Mouse (Mus musculus) lung, embryonic 16.5 days (tissue): ENCODE results near the gene Tnpo1. TPM values are rescaled to one million over a fixed set of nuclear protein-coding genes. Genes with fewer than 3 reads are reported as not detected.

Experiments used
- ATAC-seq: fragments of 200-750 bp; cut with Nextera tagmentation; 2 replicates; pipeline ENCODE4 v1.8.0; 2017; ENCODE audit warnings: low read depth, mild to moderate bottlenecking, moderate library complexity
- H3K27ac ChIP-seq: fragments of 300-500 bp; sonication (generic); 2 replicates; pipeline ENCODE4 v1.5.1; 2014; ENCODE audit warnings: mild to moderate bottlenecking, control low read depth, low read length
- H3K27me3 ChIP-seq: fragments of 300-500 bp; sonication (generic); 2 replicates; pipeline ENCODE4 v1.6.1; 2014; ENCODE audit warnings: low read depth, low read length, mixed read lengths; ENCODE audit not compliant: control insufficient read depth, insufficient read depth
- H3K36me3 ChIP-seq: fragments of 300-500 bp; sonication (generic); 2 replicates; pipeline ENCODE4 v1.6.1; 2014; ENCODE audit warnings: low read length; ENCODE audit not compliant: control insufficient read depth, insufficient read depth
- H3K4me1 ChIP-seq: fragments of 300-500 bp; sonication (generic); replicated peaks from 2 replicates; pipeline ENCODE4 v1.6.1; 2014; ENCODE audit warnings: low read length, mixed read lengths; ENCODE audit not compliant: control insufficient read depth, insufficient read depth
- H3K4me2 ChIP-seq: fragments of 300-500 bp; sonication (generic); 2 replicates; pipeline ENCODE4 v1.6.1; 2014; ENCODE audit warnings: low read depth, low read length, control low read depth
- H3K4me3 ChIP-seq: fragments of 300-500 bp; sonication (generic); 2 replicates; pipeline ENCODE4 v1.5.1; 2014; ENCODE audit warnings: mild to moderate bottlenecking, low read length, control low read depth
- H3K9ac ChIP-seq: fragments of 300-500 bp; sonication (generic); 2 replicates; pipeline ENCODE4 v1.6.1; 2014; ENCODE audit warnings: low read length, control low read depth
- H3K9me3 ChIP-seq: fragments of 300-500 bp; sonication (generic); 2 replicates; pipeline ENCODE4 v1.6.1; 2016; ENCODE audit warnings: low read length; ENCODE audit not compliant: control insufficient read depth
- WGBS: fragments of 180-500 bp; shearing (Covaris S2); extraction: QIAGEN DNeasy Blood & Tissue Kit; methylation state at CpG from one replicate; pipeline ENCODE4 v1.1.7; 2014; 5-methylcytosine and 5-hydroxymethylcytosine counted together
- polyA plus RNA-seq: library from polyadenylated mRNA; unstranded; fragments of >200 nt; fragmentation: Nextera tagmentation; extraction: Ambion mirVana; gene quantifications from 2 replicates; pipeline ENCODE4 v1.2.1, GENCODE M21; 2015

Tnpo1 gene
- polyA plus RNA-seq, 1 experiment from 2014 or later: 51.0 TPM

DNA sequence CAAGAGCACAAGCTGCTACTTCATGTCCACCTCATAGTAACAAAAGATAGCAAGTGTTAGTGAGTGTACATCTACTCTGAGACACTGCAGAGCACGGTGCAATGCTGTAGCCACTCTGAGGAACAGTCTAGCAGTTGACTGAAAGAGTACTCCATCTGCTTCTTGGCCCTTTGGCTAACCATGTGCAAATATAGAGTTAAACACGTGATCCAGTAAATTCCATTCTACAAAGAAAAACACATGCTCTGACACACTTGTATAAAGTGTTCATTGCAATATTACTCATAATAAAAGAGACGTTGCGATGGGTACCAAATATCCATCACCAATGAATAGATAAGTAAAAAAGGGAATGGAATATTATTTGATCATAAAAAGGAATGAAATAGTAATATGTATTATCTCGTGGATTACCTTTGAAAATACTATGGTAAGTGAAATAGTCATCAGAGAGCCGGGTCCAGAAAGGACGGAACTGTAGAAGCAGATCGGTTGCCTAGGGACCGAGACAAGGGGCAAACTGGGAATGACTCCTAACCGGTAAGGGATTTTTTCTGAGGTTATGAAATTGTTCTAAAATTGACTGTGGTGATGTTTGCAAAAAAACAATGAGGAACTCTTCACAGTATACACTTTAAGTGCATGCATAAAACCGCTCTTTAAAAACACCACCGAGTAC is 112.4 kb downstream of the Tnpo1 start:
- Histone ChIP-seq H3K4me2 (peak overlapping the region; percentile 66), H3K9ac (peak overlapping the region; percentile 98), H3K9me3 (no peaks in the 10 kb centered on the region), H3K27me3 (no peaks in the 10 kb centered on the region), H3K36me3 (no peaks in the 10 kb centered on the region), H3K4me1 (peaks cover 22% of the 10 kb centered on the region), H3K27ac (peak overlapping the region; percentile 99), H3K4me3 (peak overlapping the region; percentile 93)
- no peak for ATAC-seq
- WGBS: 13% methylated on average over 12 of the region's 12 CpGs

DNA sequence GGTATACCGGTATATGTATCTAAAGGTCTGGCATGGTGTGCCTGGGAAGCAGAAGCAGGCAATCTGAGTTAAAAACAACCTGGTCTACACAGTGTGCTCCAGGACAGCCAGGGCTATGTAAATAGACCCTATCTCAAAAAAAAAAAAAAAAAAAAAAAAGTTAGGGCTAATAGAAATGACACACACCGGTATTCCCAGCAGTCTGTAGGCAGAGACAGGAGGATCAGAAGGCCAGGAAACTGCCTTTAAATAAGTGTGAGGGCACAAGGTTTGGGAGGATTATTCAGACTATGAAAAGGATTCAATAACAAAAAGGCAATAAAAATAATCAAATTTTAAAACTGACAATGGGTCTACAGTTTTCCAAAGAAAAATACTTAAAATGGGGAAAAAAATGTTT is 113.0 kb downstream of the Tnpo1 start:
- Histone ChIP-seq H3K27ac (no peak overlapping the region), H3K27me3 (no peaks in the 10 kb centered on the region), H3K9me3 (no peaks in the 10 kb centered on the region), H3K4me1 (peaks cover 19% of the 10 kb centered on the region), H3K36me3 (no peaks in the 10 kb centered on the region), H3K4me3 (peak overlapping the region; percentile 93), H3K4me2 (peak overlapping the region; percentile 66), H3K9ac (no peak overlapping the region)
- ATAC-seq: no peak
- WGBS: 50% methylated on average over 2 of the region's 2 CpGs

DNA sequence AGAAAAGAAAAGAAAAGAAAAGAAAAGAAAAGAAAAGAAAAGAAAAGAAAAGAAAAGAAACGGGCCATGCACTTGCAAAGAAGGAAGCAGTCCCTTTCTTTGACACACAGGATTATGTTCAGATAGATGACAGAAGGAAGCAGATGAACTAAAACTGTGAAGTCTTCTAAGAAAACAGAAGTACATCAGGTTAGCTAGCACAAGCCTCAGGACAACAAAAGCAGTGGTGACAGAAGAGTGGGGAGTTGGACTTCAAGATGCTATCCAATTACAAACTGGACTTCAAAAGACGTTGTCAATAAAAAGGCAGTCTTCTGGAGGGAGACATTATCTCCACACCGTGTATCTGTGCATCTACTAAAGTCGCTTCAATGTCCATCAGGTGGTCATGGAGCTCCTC is 113.9 kb downstream of the Tnpo1 start:
- Histone ChIP-seq H3K4me2 (no peak overlapping the region), H3K4me1 (peaks cover 17% of the 10 kb centered on the region), H3K4me3 (0 out of 2 replicates have a peak overlapping the region, but pooled peaks have one; percentile 3), H3K27ac (peak overlapping the region; percentile 36; the same call in 1 of the 2 replicates), H3K27me3 (no peaks in the 10 kb centered on the region), H3K9me3 (no peaks in the 10 kb centered on the region), H3K36me3 (no peaks in the 10 kb centered on the region), H3K9ac (peak overlapping the region; percentile 41)
- 64% methylated on average over 4 of the region's 4 CpGs for WGBS
- no peak for ATAC-seq

DNA sequence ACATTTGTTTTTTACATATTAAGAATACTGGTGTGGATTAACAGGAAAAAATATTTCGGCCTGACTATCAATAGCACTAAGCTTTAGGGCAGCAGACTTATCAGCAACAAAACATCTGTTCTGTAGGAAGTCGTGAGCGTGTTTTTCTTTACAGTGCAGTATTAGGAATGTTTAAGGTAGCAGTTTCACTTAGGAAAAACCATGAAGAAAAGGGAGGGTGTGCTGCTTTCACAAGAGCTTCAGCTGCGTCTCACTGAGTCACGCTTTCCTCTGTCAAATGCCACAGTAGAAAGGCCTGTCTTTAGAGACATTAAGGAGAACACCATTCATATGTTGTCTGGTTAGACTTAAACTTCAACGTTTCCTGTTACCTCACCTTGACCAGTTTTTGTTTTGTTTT is 116.0 kb downstream of the Tnpo1 start:
- H3K4me1 ChIP-seq: peaks cover 11% of the 10 kb centered on the region
- H3K36me3 ChIP-seq: peaks cover under 1% of the 10 kb centered on the region; the same call in 1 of the 2 replicates
- no peaks in the 10 kb centered on the region for H3K27me3 ChIP-seq
- peak overlapping the region; percentile 49; the same call in 1 of the 2 replicates for H3K27ac ChIP-seq
- WGBS: 43% methylated on average over 6 of the region's 6 CpGs
- H3K4me2 ChIP-seq: peak overlapping the region; percentile 8; the same call in 1 of the 2 replicates
- H3K9ac ChIP-seq: no peak overlapping the region
- ATAC-seq: no peak
- no peak overlapping the region for H3K4me3 ChIP-seq
- H3K9me3 ChIP-seq: no peaks in the 10 kb centered on the region

DNA sequence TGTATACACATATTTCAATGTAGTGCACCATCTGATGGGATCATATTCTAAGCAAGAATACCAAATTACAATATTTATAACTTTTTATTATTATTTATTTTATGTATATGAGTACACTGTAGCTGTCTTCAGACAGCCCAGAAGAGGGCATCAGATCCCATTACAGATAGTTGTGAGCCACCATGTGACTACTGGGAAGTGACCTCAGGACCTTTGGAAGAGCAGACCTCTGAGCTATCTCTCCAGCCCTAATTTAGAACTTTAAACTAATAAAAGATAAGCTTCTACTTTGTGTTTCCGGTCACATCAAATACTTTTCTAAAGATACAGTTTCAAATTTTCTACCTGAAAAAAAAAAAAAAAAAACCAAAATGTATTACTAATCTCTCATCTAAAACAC is 117.1 kb downstream of the Tnpo1 start:
- no peak for ATAC-seq
- Histone ChIP-seq H3K27me3 (no peaks in the 10 kb centered on the region), H3K27ac (no peak overlapping the region), H3K9ac (no peak overlapping the region), H3K4me1 (peaks cover 11% of the 10 kb centered on the region), H3K4me2 (no peak overlapping the region), H3K36me3 (peaks cover 3% of the 10 kb centered on the region; the same call in 1 of the 2 replicates), H3K4me3 (no peak overlapping the region), H3K9me3 (no peaks in the 10 kb centered on the region)
- WGBS: 79% methylated on average over 1 of the region's 1 CpGs

DNA sequence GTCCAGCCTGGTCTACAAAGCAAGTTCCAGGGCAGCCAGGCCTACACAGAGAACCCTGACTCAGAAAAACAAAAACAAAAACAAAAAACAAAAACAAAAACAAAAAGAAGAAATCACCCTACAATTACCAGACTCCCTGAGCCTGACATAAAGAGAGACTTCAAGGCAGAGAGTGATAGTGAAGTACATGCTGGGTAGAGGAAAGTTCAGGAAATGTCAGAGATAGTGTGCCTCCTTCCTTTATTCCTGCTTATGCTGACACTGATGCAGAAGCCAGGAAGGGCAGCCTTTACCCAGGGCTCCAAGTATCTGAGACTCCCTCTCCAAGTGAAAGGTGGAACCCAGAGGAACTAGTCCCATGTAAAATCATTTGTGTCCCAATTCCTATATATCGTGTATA is 121.7 kb downstream of the Tnpo1 start:
- no peak for ATAC-seq
- Histone ChIP-seq H3K27ac (no peak overlapping the region), H3K4me3 (no peak overlapping the region), H3K36me3 (peaks cover 26% of the 10 kb centered on the region), H3K4me2 (no peak overlapping the region), H3K9ac (no peak overlapping the region), H3K4me1 (no peaks in the 10 kb centered on the region), H3K9me3 (no peaks in the 10 kb centered on the region; the same call in 1 of the 2 replicates), H3K27me3 (no peaks in the 10 kb centered on the region)
- 91% methylated on average over 1 of the region's 1 CpGs for WGBS

DNA sequence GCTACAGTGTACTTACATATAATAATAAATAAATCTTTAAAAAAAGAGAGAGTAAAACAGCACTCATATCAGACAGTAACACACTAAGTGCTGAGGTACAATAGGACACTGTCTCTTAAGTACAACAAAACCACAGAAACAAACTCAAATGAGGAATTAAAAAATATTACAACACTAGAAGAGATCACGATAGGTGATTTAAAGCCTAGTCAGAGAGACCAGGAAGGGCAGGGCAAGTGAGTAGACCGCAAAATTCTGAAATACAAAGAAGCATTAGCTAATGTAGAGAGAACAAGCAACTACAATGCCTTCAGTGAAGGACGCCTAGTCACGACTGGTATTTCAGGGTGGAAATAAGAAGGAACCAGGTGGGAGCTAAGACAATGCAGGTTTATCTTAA is 122.5 kb downstream of the Tnpo1 start:
- Histone ChIP-seq H3K36me3 (peaks cover 26% of the 10 kb centered on the region), H3K27ac (no peak overlapping the region), H3K27me3 (no peaks in the 10 kb centered on the region), H3K9ac (no peak overlapping the region), H3K4me2 (no peak overlapping the region), H3K4me1 (no peaks in the 10 kb centered on the region), H3K4me3 (no peak overlapping the region), H3K9me3 (no peaks in the 10 kb centered on the region; the same call in 1 of the 2 replicates)
- no peak for ATAC-seq
- WGBS: 78% methylated on average over 4 of the region's 4 CpGs

DNA sequence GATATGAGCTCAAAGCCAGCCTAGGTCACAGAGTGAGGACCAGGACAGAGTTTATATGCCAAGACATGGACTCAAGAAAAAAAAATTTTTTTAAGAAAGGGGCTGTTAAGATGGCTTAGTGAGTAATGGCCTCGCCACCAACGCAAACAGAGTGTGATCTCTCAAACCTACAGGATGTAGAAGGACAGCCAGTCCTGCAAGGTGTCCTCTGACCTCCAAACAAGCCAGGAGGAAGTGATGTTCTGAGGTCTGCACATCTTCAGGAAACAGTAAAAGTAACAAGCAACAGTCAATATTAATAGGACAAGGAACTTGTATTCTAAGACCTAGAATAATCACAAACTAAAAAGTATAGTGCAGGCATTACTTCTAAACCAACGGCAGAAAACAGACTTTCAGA is 123.2 kb downstream of the Tnpo1 start:
- Histone ChIP-seq H3K36me3 (peaks cover 26% of the 10 kb centered on the region), H3K9me3 (no peaks in the 10 kb centered on the region; the same call in 1 of the 2 replicates), H3K4me2 (no peak overlapping the region), H3K27ac (no peak overlapping the region), H3K4me1 (no peaks in the 10 kb centered on the region), H3K27me3 (no peaks in the 10 kb centered on the region), H3K9ac (no peak overlapping the region), H3K4me3 (no peak overlapping the region)
- WGBS: 80% methylated on average over 3 of the region's 3 CpGs
- ATAC-seq: no peak

DNA sequence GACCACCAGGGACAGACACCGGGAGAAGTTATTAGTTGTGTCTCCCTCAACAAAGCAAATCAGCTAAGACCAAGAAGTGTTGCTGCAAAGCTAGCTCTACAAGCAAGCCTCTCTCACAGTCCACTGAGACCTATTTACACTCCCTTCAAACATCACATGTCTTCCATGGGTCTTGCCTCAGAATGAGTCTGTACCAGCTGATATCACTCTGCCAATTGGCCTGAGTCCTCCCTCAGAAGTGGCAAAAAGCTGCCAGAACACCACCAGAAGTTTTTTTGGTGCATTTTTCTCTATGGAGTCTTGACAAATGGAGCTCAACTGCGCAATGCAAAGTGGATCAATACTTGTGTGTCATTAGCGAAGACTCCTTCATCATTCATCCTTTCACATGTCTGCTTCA is 130.7 kb downstream of the Tnpo1 start:
- no peaks in the 10 kb centered on the region; the same call in 1 of the 2 replicates for H3K9me3 ChIP-seq
- 96% methylated on average over 3 of the region's 3 CpGs for WGBS
- H3K27ac ChIP-seq: no peak overlapping the region
- H3K4me3 ChIP-seq: no peak overlapping the region
- H3K36me3 ChIP-seq: peaks cover 25% of the 10 kb centered on the region
- no peak overlapping the region for H3K4me2 ChIP-seq
- no peak for ATAC-seq
- H3K9ac ChIP-seq: no peak overlapping the region
- no peaks in the 10 kb centered on the region for H3K4me1 ChIP-seq
- no peaks in the 10 kb centered on the region for H3K27me3 ChIP-seq
